23 mouse cellular contexts compared by ENCODE assay signal in genomic region chr3:144088261-144088884, GRCm38 (mm10).
DNase-seq lines count a peak whose midpoint lies in the region; ATAC-seq lines count a peak whose summit lies in the region.
"Had no signal": no experiment of that assay in that cellular context is flagged by ENCODE, and none has a peak within 500 bp of the region (broad histone marks: within the 10 kb centered on the region; RNA-seq: fewer than 3 reads in every experiment).

No protein-coding gene starts in this region.

- no peak for DNase-seq in heart, adult 8-10 months (ENCODE audit: low spot score)
- peak; percentile 14 for DNase-seq in R1 (ENCODE audit: low read depth, low spot score)
- DNase-seq in thymus, postnatal 14 days = peak; percentile 29
- no peak for DNase-seq in left cerebral cortex, postnatal 14 days (ENCODE audit: low spot score in 2 of 2)
- no peak for DNase-seq in layer of hippocampus, postnatal 10 days (ENCODE audit: low spot score in 2 of 2)
- DNase-seq: adrenal gland, adult 2 months; cerebellum, adult 8-10 months; gastrocnemius, postnatal 14 days; heart, adult 2 months; kidney, postnatal 4 days; lung, embryonic 14.5 days; lung, postnatal 36 days had no signal

- H3K27ac ChIP-seq in heart, embryonic 15.5 days = no peak overlapping the region
- H3K27ac ChIP-seq in intestine, embryonic 16.5 days (ENCODE audit: low read length) = no peak overlapping the region
- H3K27ac ChIP-seq: embryonic facial prominence, embryonic 12.5 days; forebrain, embryonic 13.5 days; heart, adult 2 months; hindbrain, embryonic 13.5 days; limb, embryonic 12.5 days; liver, embryonic 12.5 days; neural tube, embryonic 12.5 days had no signal

- intact Hi-C loops in left cerebral cortex, postnatal 14 days (cut with DNase I) = no loop called here

- no peaks in the 10 kb centered on the region for H3K36me3 ChIP-seq in heart, embryonic 15.5 days
- H3K36me3 ChIP-seq in intestine, embryonic 16.5 days (ENCODE audit: control insufficient read depth, insufficient read depth, low read length) = no peaks in the 10 kb centered on the region
- H3K36me3 ChIP-seq: embryonic facial prominence, embryonic 12.5 days; hindbrain, embryonic 13.5 days; kidney, embryonic 15.5 days; limb, embryonic 12.5 days; liver, embryonic 12.5 days; neural tube, embryonic 12.5 days had no signal

- no peak for ATAC-seq in heart, embryonic 15.5 days (replicated peaks; ENCODE audit: insufficient number of reproducible peaks, insufficient read depth, low FRiP score, low read depth)
- peak; percentile 80 for ATAC-seq in intestine, embryonic 16.5 days
- ATAC-seq: forebrain, embryonic 13.5 days; inflammation-experienced regulatory T-cells, adult 6 months; liver, embryonic 12.5 days had no signal

- H3K4me3 ChIP-seq in heart, embryonic 15.5 days = no peak overlapping the region
- H3K4me3 ChIP-seq in intestine, embryonic 16.5 days (ENCODE audit: low read length) = peak overlapping the region; percentile 22
- H3K4me3 ChIP-seq: embryonic facial prominence, embryonic 12.5 days; erythroblast, embryonic 14.5 days; forebrain, embryonic 13.5 days; heart, adult 2 months; hindbrain, embryonic 13.5 days; kidney, embryonic 15.5 days; limb, embryonic 12.5 days; liver, embryonic 12.5 days; neural tube, embryonic 12.5 days had no signal

- peak overlapping the region; percentile 36 for H3K4me2 ChIP-seq in heart, embryonic 15.5 days
- H3K4me2 ChIP-seq in intestine, embryonic 16.5 days (ENCODE audit: low read depth, low read length) = peak overlapping the region; percentile 46
- H3K4me2 ChIP-seq: embryonic facial prominence, embryonic 12.5 days; forebrain, embryonic 13.5 days; hindbrain, embryonic 13.5 days; kidney, embryonic 15.5 days; limb, embryonic 12.5 days; liver, embryonic 12.5 days; lung, embryonic 14.5 days; neural tube, embryonic 12.5 days had no signal

- H3K27me3 ChIP-seq in heart, embryonic 15.5 days = no peaks in the 10 kb centered on the region
- no peaks in the 10 kb centered on the region for H3K27me3 ChIP-seq in intestine, embryonic 16.5 days (replicated peaks; ENCODE audit: control insufficient read depth, insufficient read depth, low read length)
- H3K27me3 ChIP-seq: embryonic facial prominence, embryonic 12.5 days; hindbrain, embryonic 13.5 days; kidney, embryonic 15.5 days; limb, embryonic 12.5 days; liver, embryonic 12.5 days; neural tube, embryonic 12.5 days had no signal

- 49% methylated on average over 18 of the region's 18 CpGs for WGBS in heart, embryonic 15.5 days
- 41% methylated on average over 18 of the region's 18 CpGs for WGBS in intestine, embryonic 16.5 days

- no peaks in the 10 kb centered on the region for H3K9me3 ChIP-seq in heart, embryonic 15.5 days (replicated peaks)
- H3K9me3 ChIP-seq in intestine, embryonic 16.5 days (ENCODE audit: control insufficient read depth, low read length) = no peaks in the 10 kb centered on the region
- H3K9me3 ChIP-seq: embryonic facial prominence, embryonic 12.5 days; kidney, embryonic 15.5 days; limb, embryonic 12.5 days; liver, embryonic 12.5 days; neural tube, embryonic 12.5 days had no signal

- no peak overlapping the region for H3K9ac ChIP-seq in heart, embryonic 15.5 days
- no peak overlapping the region; the same call in 1 of the 2 replicates for H3K9ac ChIP-seq in intestine, embryonic 16.5 days (ENCODE audit: low read depth, low read length)
- H3K9ac ChIP-seq: embryonic facial prominence, embryonic 12.5 days; forebrain, embryonic 13.5 days; hindbrain, embryonic 13.5 days; kidney, embryonic 15.5 days; limb, embryonic 12.5 days; liver, embryonic 12.5 days; lung, embryonic 14.5 days; neural tube, embryonic 12.5 days had no signal

- H3K4me1 ChIP-seq in heart, embryonic 15.5 days (replicated peaks) = peaks cover 8% of the 10 kb centered on the region; the same call in 1 of the 2 replicates
- 0 out of 2 replicates have a peak, but pooled peaks cover 10% of the 10 kb centered on the region for H3K4me1 ChIP-seq in intestine, embryonic 16.5 days (ENCODE audit: control insufficient read depth, insufficient read depth, low read length)
- H3K4me1 ChIP-seq: forebrain, embryonic 13.5 days; hindbrain, embryonic 13.5 days; liver, embryonic 12.5 days; neural tube, embryonic 12.5 days had no signal

Comparison
In these comparisons a context has a peak if more than half of its experiments do, and no peak if none do; other contexts are left out.
1. DNase-seq: peak in R1 (single experiment) and thymus, postnatal 14 days (single experiment); none in heart, adult 8-10 months (single experiment), left cerebral cortex, postnatal 14 days (0 of 2) and layer of hippocampus, postnatal 10 days (0 of 2).